Mouse (Mus musculus) intestine, postnatal 0 days (tissue): ENCODE measurements around the gene Anxa3. TPM values are rescaled to one million over a fixed set of nuclear protein-coding genes. Genes with fewer than 3 reads are reported as not detected.

Source experiments
- ATAC-seq: fragments of 200-750 bp; cut with Nextera tagmentation; 2 replicates; pipeline ENCODE4 v1.8.0; 2017; ENCODE audit warnings: mild to moderate bottlenecking, moderate TSS enrichment, moderate library complexity
- H3K27ac ChIP-seq: fragments of 300-500 bp; sonication (generic); 2 replicates; pipeline ENCODE4 v1.5.1; 2014; ENCODE audit warnings: mild to moderate bottlenecking, low read depth, low read length, moderate library complexity
- H3K27me3 ChIP-seq: fragments of 300-500 bp; sonication (generic); replicated peaks from 2 replicates; pipeline ENCODE4 v1.6.1; 2014; ENCODE audit warnings: low read length, mixed read lengths; ENCODE audit not compliant: control insufficient read depth, insufficient read depth
- H3K36me3 ChIP-seq: fragments of 300-500 bp; sonication (generic); 2 replicates; pipeline ENCODE4 v1.6.1; 2014; ENCODE audit warnings: mild to moderate bottlenecking, moderate library complexity; ENCODE audit not compliant: control insufficient read depth, insufficient read depth
- H3K4me1 ChIP-seq: fragments of 300-500 bp; sonication (generic); replicated peaks from 2 replicates; pipeline ENCODE4 v1.6.1; 2014; ENCODE audit warnings: antibody characterized with exemption, low read length, mixed read lengths; ENCODE audit not compliant: control insufficient read depth, insufficient read depth
- H3K4me2 ChIP-seq: fragments of 300-500 bp; sonication (generic); replicated peaks from 2 replicates; pipeline ENCODE4 v1.6.1; 2014; ENCODE audit warnings: low read depth, mild to moderate bottlenecking, moderate library complexity
- H3K4me3 ChIP-seq: fragments of 300-500 bp; sonication (generic); 2 replicates; pipeline ENCODE4 v1.5.1; 2014; ENCODE audit warnings: low read depth, low read length
- H3K9ac ChIP-seq: fragments of 300-500 bp; sonication (generic); 2 replicates; pipeline ENCODE4 v1.6.1; 2014; ENCODE audit warnings: mild to moderate bottlenecking, low read depth, low read length
- H3K9me3 ChIP-seq: fragments of 300-500 bp; sonication (generic); 2 replicates; pipeline ENCODE4 v1.6.1; 2016; ENCODE audit warnings: mixed run types; ENCODE audit not compliant: control insufficient read depth
- CTCF ChIP-seq: sonication (generic); IDR thresholded peaks from 2 replicates; pipeline ENCODE4 v1.5.1; 2016; ENCODE audit warnings: low read depth, mild to moderate bottlenecking, control low read depth, antibody characterized with exemption, moderate library complexity
- WGBS: fragments of 180-500 bp; shearing (Covaris S2); extraction: QIAGEN DNeasy Blood & Tissue Kit; methylation state at CpG from one replicate; pipeline ENCODE4 v1.1.7; 2014; 5-methylcytosine and 5-hydroxymethylcytosine counted together
- polyA plus RNA-seq: library from polyadenylated mRNA; unstranded; fragments of >200 nt; fragmentation: Nextera tagmentation; extraction: Ambion mirVana; gene quantifications from 2 replicates; pipeline ENCODE4 v1.2.1, GENCODE M21; 2015

The Anxa3 gene
- polyA plus RNA-seq, 1 experiment from 2014 or later = 32.1 TPM

GRCm38 (mm10) chr5:96783506-96784288 is 9.4 kb upstream of the Anxa3 start:
- no peak for ATAC-seq
- Histone ChIP-seq H3K4me3 (no peak overlapping the region), H3K27ac (no peak overlapping the region), H3K9ac (no peak overlapping the region), H3K9me3 (no peaks in the 10 kb centered on the region), H3K27me3 (no peaks in the 10 kb centered on the region), H3K4me1 (no peaks in the 10 kb centered on the region), H3K36me3 (peaks cover 10% of the 10 kb centered on the region), H3K4me2 (no peak overlapping the region)
- no peak for TF ChIP-seq CTCF
- 79% methylated on average over 14 of the region's 14 CpGs for WGBS

- H3K27ac ChIP-seq = no peak overlapping the region
- no peak for TF ChIP-seq CTCF
Observed at GRCm38 (mm10) chr5:96785096-96785495, 8.0 kb upstream of the Anxa3 start.

GRCm38 (mm10) chr5:96792422-96792821 is 717 bp upstream of the Anxa3 start:
- no peak for ATAC-seq
- no peak overlapping the region for H3K9ac ChIP-seq
- H3K27ac ChIP-seq = no peak overlapping the region
- no peak for TF ChIP-seq CTCF
- H3K27me3 ChIP-seq = no peaks in the 10 kb centered on the region
- no peaks in the 10 kb centered on the region for H3K36me3 ChIP-seq
- H3K9me3 ChIP-seq = no peaks in the 10 kb centered on the region
- no peaks in the 10 kb centered on the region for H3K4me1 ChIP-seq
- H3K4me2 ChIP-seq = peak overlapping the region; percentile 78
- H3K4me3 ChIP-seq = no peak overlapping the region
- WGBS = 60% methylated on average over 9 of the region's 9 CpGs

More at GRCm38 (mm10) chr5:96785096-96785495, 8.0 kb upstream of the Anxa3 start:
- Histone ChIP-seq H3K4me3 (no peak overlapping the region), H3K4me1 (no peaks in the 10 kb centered on the region), H3K4me2 (no peak overlapping the region), H3K36me3 (peaks cover 5% of the 10 kb centered on the region), H3K27me3 (no peaks in the 10 kb centered on the region), H3K9ac (no peak overlapping the region), H3K9me3 (no peaks in the 10 kb centered on the region)
- WGBS = 91% methylated on average over 5 of the region's 5 CpGs
- ATAC-seq = no peak

GRCm38 (mm10) chr5:96793953-96794635 is 955 bp downstream of the Anxa3 start:
- no peak overlapping the region for H3K27ac ChIP-seq
- WGBS = 24% methylated on average over 10 of the region's 10 CpGs
- peak overlapping the region; percentile 51 for H3K4me3 ChIP-seq
- no peaks in the 10 kb centered on the region for H3K4me1 ChIP-seq
- no peak for ATAC-seq
- no peak for TF ChIP-seq CTCF
- H3K9ac ChIP-seq = peak overlapping the region; percentile 34; the same call in 1 of the 2 replicates
- no peaks in the 10 kb centered on the region for H3K27me3 ChIP-seq
- H3K36me3 ChIP-seq = no peaks in the 10 kb centered on the region
- no peaks in the 10 kb centered on the region for H3K9me3 ChIP-seq
- peak overlapping the region; percentile 78 for H3K4me2 ChIP-seq

- Histone ChIP-seq H3K27ac (no peak overlapping the region), H3K4me2 (no peak overlapping the region), H3K36me3 (no peaks in the 10 kb centered on the region), H3K4me3 (no peak overlapping the region), H3K27me3 (no peaks in the 10 kb centered on the region), H3K4me1 (no peaks in the 10 kb centered on the region), H3K9ac (no peak overlapping the region), H3K9me3 (no peaks in the 10 kb centered on the region)
- ATAC-seq = no peak
- WGBS = 58% methylated on average over 1 of the region's 1 CpGs
- TF ChIP-seq CTCF = no peak
Observed at GRCm38 (mm10) chr5:96795752-96796151, 2.6 kb downstream of the Anxa3 start.

- Histone ChIP-seq H3K9me3 (no peaks in the 10 kb centered on the region), H3K4me3 (no peak overlapping the region), H3K9ac (no peak overlapping the region), H3K4me1 (no peaks in the 10 kb centered on the region), H3K27me3 (no peaks in the 10 kb centered on the region), H3K4me2 (no peak overlapping the region), H3K27ac (no peak overlapping the region), H3K36me3 (no peaks in the 10 kb centered on the region)
- no peak for ATAC-seq
- WGBS = 90% methylated on average over 6 of the region's 6 CpGs
- TF ChIP-seq CTCF = no peak
Observed at GRCm38 (mm10) chr5:96797465-96797864, 4.3 kb downstream of the Anxa3 start.
